Mouse (Mus musculus): Measurements from ENCODE around the gene Dcxr.
"Not testable (repeated sequence)": the region's sequence is repeated elsewhere in the genome, so short reads cannot be mapped to it uniquely, and the experiment has no call there.

Dcxr gene

DNA sequence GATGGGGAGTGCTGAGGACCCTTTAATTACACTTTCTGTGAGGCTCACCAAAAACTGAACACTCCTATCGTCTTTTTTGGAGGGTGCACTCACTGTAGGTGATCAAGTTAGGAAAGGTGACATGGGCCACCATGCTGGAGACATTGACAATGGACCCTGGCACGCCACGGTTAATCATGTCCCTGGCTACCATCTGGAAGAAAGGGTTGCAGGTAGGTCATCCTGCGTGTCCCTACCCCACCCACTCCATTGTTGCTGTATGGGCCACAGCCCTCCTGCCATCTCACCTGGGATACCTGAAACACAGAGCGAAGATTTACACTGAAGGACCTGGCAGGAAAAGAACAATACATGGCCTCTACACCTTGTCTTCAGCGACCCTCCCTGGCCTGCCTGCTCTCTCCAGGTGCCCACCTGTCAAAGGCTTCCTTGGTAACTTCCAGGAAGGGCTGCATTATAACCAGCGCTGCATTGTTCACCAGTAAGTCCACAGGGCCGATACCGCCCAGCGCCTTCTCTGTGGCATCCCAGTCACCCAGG is 3.3 kb upstream of the Dcxr start:
- DNase-seq (ENCODE audit: low read depth, low spot score): no peak

- not testable (repeated sequence) for DNase-seq (ENCODE audit: low read depth, low spot score)
Observed at GRCm38 (mm10) chr11:120729432-120730050, 2.5 kb upstream of the Dcxr start.

GRCm38 (mm10) chr11:120728530-120729240 is 1.6 kb upstream of the Dcxr start:
- no peak for DNase-seq (ENCODE audit: low read depth, low spot score)

GRCm38 (mm10) chr11:120727564-120727963 is 483 bp upstream of the Dcxr start:
- DNase-seq (ENCODE audit: low read depth, low spot score): no peak

DNA sequence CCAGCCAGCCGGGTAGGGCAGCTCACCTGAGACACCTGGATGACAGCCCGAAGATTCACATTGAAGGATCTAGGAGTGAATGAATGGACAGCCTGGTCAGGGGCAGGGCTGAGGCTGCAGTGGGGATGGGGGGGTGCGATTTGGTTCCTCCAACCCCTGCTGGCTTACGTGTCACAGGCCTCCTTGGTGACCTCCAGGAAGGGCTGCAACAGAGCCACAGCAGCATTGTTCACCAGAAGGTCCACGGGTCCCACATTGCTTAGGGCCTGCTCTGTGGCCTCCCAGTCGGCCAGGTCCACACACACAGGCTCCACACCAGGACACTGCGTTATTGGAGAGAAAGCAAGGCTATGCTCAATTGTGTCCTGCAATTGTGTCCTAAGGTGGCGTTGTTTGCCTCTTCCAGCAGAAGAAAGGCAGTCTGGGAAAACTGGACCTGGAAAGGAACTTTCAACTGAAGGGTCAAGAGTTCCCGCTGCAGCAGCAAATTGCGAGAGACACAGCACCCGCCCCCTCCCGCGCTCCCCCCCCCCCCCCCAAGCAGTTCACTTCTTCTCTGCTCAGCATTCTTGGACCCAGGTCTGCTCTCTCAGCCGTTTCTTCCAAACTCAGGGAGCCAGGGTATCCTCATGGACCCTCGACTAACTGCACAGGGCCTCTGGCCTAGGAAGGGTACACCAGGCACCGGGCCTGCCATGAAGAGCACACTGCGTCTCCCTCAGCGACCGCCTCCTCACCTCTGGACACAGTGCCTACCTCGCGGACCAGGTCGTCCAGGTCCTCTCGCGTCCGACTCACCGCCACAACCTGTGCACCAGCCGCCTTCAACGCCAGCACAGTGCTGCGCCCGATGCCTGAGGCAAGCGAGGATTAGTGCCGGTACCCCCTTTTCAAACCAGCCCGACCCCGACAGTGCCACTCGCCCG is 575 bp downstream of the Dcxr start:
- DNase-seq (ENCODE audit: low read depth, low spot score): no peak

GRCm38 (mm10) chr11:120723509-120723908 is 3.6 kb downstream of the Dcxr start:
- DNase-seq (ENCODE audit: low read depth, low spot score): no peak

GRCm38 (mm10) chr11:120722761-120723382 is 4.2 kb downstream of the Dcxr start:
- no peak for DNase-seq (ENCODE audit: low read depth, low spot score)

- DNase-seq (ENCODE audit: low read depth, low spot score): no peak
Observed at GRCm38 (mm10) chr11:120722067-120722630, 4.9 kb downstream of the Dcxr start.

DNA sequence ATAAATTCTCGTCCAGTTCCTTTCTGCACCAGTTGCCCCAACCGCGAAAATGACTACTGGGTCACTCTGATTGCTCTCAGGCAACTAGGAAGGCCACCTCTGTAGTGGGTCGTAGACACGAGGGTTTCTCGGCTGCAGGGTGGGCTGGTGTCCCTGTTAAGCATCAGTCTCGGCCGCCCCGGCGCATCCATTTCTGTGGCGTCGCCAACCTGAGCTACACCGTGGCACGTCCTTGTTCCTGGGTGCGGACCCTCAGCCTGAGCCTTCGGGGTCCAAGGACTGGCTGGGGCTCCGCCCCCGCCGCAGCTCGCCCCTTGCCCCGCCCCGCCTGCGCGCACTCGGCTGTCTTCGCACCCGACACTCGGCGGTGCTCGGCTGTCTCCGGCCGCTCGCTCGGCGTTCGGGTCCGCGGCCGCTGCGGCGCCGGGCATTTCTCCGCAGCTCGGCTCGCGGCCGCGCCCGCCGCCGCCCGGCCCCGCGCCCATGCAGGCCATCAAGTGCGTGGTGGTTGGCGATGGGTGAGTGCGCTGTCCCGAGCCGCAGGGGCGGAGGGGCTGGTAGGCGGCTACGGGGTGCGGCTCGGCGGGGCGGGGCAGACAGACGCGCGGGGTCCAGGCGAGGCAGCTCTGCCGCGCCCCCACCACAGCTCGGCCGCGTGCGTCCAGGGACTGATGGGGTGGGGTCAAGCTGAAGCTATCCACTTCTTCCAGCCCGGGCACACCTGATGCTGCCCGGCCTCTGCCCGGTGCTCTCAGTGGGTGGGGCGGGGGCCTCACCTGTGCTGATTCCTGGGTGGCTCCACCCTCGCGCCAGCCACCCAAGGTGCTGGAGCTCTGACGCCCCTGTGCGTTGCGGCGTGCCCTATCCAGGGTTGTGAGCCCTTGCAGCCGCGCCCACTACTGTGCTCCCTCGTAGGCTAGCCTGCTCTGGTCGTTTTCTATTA is 5.7 kb downstream of the Dcxr start, which contains the start of gene Rac3:
TSS of gene Rac3 (plus strand) at position 347 of the 943 bp plus-strand sequence.
- DNase-seq (ENCODE audit: low read depth, low spot score): no peak

DNA sequence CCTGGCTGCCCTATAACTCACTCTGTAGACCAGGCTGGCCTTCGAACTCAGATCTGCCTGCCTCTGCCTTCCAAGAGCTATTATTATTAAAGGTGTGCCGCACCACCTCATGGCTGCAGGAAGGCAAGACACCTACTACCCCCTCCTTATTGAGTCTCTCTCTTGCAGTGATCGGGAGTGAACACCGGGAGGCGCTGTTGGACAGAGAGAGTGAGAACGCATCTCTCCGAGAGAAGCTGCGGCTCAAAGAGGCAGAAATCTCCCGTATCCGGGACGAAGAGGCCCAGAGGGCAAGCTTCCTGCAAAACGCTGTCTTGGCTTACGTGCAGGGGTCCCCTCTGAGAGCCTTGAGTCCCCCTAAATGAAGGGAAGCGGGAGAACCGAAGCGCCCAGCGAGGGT is 6.6 kb downstream of the Dcxr start:
- DNase-seq (ENCODE audit: low read depth, low spot score): peak; percentile 93

DNA sequence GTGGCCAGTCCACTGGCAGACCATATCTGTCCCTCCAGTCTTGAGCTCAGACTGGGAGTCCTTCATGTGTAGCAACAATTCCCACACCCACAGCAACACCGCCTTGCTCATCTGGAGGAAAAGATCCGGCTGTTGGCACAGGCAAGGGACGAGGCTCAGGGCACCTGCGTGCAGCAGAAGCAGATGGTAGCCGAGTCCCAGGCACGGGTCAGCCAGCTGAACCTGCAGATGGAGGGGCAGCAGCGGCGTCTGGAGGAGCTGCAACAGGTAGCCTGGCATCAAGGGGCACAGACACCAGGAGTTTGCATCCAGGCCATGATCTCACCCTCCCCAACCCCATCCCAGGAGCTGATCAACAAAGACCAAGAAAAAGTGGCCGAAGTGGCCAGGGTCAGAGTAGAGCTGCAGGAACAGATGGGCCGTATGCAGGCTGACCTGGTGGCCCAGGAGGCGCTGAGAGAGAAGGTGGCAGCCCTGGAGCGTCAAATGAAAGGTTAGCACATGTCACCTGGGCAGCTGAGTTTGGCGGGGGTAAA is 7.2 kb downstream of the Dcxr start:
- DNase-seq (ENCODE audit: low read depth, low spot score): no peak

GRCm38 (mm10) chr11:120719242-120719641 is 7.8 kb downstream of the Dcxr start:
- DNase-seq (ENCODE audit: low read depth, low spot score): no peak

GRCm38 (mm10) chr11:120715131-120715530 is 11.9 kb downstream of the Dcxr start:
- DNase-seq (ENCODE audit: low read depth, low spot score): no peak

DNA sequence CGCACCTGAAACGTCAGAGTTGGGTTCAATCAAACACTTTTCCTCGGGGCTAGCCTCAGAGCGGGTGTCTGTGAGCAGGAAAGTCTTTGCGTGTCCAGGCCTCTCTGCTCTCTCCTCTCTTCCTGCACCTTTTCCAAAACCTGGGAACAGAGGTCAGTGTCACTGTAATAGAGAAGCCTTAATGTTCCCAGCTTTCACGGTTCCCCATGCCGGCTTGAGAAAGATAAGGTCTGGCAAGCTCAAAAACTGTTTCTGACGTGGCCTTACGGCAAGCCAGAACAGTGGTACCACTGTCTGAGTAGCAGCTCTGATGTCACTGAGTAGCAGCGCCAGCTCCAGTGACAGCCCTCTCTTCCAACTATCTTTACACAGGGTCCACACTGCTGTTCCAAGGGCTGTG is 12.5 kb downstream of the Dcxr start:
- no peak for DNase-seq (ENCODE audit: low read depth, low spot score)

DNA sequence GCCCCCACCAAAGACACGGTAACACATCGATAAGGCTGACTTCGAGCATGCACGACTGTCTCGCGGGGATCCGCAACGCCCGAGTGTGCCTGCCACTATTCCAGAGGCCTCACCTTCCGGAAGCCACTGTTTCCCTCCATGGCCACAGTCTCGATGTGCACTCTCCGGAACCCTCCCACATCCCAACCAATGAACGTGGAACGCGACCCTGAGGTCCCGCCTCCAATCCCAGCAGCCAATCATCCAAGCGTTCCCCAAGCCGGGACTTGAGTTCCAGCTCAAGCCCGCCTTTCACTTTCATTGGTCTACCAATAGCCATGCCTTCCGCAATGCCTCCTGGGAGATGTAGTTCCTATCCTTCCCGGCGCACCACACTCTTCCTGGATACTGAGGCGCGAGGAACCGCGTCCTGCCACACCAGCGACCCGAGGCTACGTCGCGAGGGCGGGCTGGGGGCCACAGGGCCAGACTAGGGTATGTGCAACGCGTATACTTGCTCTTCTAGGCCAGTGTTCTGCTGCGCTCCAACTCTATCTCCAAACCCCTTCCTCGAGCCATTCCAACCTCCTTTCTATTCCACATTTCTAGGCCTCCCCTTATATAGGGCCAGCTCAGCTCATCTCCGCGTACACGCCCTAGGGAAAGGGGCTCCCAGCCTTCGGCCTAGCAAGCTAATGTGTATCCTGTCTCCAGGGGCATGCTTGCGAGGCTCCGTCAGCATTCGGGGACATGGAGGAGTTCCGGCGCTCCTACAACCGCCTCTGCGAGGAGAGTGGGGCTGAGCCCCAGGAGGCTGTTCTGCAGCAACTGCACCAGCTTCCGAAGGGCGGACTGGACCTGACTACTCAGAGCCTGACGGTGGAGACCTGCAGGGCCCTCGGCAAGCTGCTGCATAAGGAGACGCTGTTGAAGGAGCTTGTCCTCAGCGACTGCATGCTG is 13.2 kb downstream of the Dcxr start, which contains the start of the genes Cenpx and Lrrc45:
TSS of gene Cenpx (minus strand) at position 159 of the 939 bp plus-strand sequence.
TSS of gene Lrrc45 (plus strand) at position 346 of the 939 bp plus-strand sequence.
- DNase-seq (ENCODE audit: low read depth, low spot score): peak; percentile 96

- DNase-seq (ENCODE audit: low read depth, low spot score): no peak
Observed at GRCm38 (mm10) chr11:120712771-120713568, 14.1 kb downstream of the Dcxr start.

GRCm38 (mm10) chr11:120711980-120712604 is 15.0 kb downstream of the Dcxr start:
- no peak for DNase-seq (ENCODE audit: low read depth, low spot score)
